Mouse (Mus musculus) mouse embryonic stem cell (cell line): ENCODE results near the gene Zfyve16.

Source experiments
- in situ Hi-C, 2 experiments: fragments of 300-500 bp; cut with MboI; formaldehyde crosslinking; loops; 1 replicate in 1 of 2; 3 replicates in 1 of 2; pipeline ENCODE4 v1.14.3; 2019 to 2020; ENCODE audit warnings: low sequenced_read_pairs in 2 of 2, low pct_unique_long_range_greater_than_20kb in 1 of 2, mixed read lengths in 1 of 2; ENCODE audit not compliant: unreplicated experiment in 1 of 2

The Zfyve16 gene

DNA sequence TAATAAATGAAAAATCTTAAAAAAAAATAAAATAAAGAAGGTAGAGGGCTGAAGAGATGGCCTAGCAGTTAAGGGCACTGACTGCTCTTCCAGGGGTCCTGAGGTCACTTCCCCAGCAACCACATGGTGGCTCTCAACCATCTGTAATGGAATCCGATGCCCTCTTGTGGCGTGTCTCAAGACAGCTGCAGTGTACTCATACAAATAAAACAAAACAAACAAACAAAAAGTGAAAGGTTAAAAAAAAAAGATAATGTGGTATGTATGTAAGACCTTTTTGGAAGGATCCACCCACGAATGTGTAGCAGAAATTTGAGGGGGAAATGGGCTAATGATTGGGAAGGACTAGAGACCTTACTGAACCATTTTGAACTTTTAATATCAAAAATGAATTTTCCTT, 47.3 kb downstream of the Zfyve16 start:
- in situ Hi-C loops = no loop called here

DNA sequence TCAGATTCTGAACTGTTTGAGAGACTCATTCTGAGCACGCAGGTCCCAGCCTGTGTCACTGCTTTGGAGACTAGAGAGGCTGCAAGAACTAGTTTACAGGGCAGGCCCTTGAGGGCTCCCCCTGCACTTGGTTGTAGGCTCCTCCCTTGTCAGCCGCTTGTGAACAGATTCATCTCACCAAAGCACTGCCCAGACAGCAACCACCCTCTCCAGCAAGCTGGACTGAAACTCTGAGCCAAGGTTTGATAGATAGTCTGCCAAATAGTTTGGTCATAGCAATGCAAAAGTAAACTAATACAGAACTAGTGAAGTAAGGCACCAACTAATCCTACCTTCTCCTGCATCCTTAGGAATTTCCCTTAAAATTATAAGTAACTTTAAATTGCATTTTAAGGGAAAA, 60.5 kb downstream of the Zfyve16 start:
- in situ Hi-C loops = no loop called here

GRCm38 (mm10) chr13:92469381-92469780, 61.3 kb downstream of the Zfyve16 start:
- in situ Hi-C loops = no loop called here

DNA sequence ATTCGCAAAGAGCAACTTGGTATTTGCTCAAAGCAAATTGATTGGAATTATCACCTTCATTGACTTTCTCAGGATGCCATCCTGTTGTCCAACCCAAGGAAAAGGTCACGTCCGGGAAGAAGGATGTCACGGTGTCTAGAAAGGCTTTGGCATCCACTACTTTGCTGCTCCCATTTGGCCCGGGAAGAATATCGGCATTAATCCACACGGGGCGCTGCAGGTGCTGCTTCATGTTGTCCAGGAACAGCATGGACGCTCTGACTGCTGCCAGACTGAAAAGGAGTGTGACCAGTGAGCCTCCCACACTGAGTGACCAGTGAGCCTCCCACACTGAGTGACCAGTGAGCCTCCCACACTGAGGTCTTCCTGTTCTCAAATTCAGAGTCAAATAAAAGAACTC, 62.8 kb downstream of the Zfyve16 start:
- in situ Hi-C loops = no loop called here

GRCm38 (mm10) chr13:92464698-92465097, 66.0 kb downstream of the Zfyve16 start:
- in situ Hi-C loops = no loop called here

GRCm38 (mm10) chr13:92446872-92447271, 83.8 kb downstream of the Zfyve16 start:
- in situ Hi-C loops = no loop called here

GRCm38 (mm10) chr13:92440286-92440685, 90.4 kb downstream of the Zfyve16 start:
- in situ Hi-C loops = no loop called here

DNA sequence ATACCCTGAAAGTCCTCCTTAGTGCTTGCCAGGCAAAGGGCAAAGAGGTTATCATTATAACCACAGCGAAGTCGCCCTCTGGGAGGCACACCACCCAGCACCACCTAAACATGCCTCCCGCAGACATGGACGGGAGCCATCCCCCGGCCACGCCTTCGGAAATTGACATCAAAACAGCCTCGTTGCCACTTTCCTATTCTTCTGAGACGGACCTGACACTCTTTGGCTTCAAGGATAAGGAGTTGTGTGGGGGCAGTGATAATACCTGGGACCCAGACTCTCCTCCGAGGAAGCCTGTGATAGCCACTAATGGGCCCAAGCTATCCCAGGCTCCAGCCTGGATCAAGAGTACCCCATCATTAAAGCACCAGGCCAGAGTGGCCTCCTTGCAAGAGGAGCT, 92.0 kb downstream of the Zfyve16 start:
- in situ Hi-C loops = no loop called here
